Mouse (Mus musculus) liver, postnatal 0 days (tissue): ENCODE results near the gene Efcab5.

Experiments used
- CTCF ChIP-seq: sonication (generic); IDR thresholded peaks from 2 replicates; pipeline ENCODE4 v1.5.1; 2016; ENCODE audit warnings: antibody characterized with exemption, low read depth
- EP300 ChIP-seq: IDR thresholded peaks from 2 replicates; pipeline ENCODE4 v1.6.1; 2016; ENCODE audit warnings: antibody characterized with exemption, low read depth, mild to moderate bottlenecking

GRCm38 (mm10) chr11:77150806-77151205 lies 38.0 kb downstream of the Efcab5 start:
- TF ChIP-seq CTCF (no peak), EP300 (no peak)
